Mouse (Mus musculus) liver, embryonic 14.5 days (tissue): ENCODE results near the gene Qrich2.
A peak's percentile ranks its signal among the peaks of the same experiment; 100 is the strongest.

Experiments
- CTCF ChIP-seq: IDR thresholded peaks from 2 replicates; pipeline ENCODE4 v1.5.1; 2016; ENCODE audit warnings: antibody characterized with exemption, low read depth, control low read depth
- EP300 ChIP-seq: IDR thresholded peaks from 2 replicates; pipeline ENCODE4 v1.6.1; 2016; ENCODE audit warnings: antibody characterized with exemption, low read depth

GRCm38 (mm10) chr11:116488693-116489375, 22.8 kb upstream of the Qrich2 start:
- TF ChIP-seq EP300 (no peak), CTCF (peak; percentile 74)
